Mouse (Mus musculus) liver, embryonic 14.5 days (tissue): ENCODE data around the gene Prpf6.
A peak's percentile ranks its signal among the peaks of the same experiment; 100 is the strongest.

Experiments
- CTCF ChIP-seq: IDR thresholded peaks from 2 replicates; pipeline ENCODE4 v1.5.1; 2016; ENCODE audit warnings: antibody characterized with exemption, low read depth, control low read depth
- EP300 ChIP-seq: IDR thresholded peaks from 2 replicates; pipeline ENCODE4 v1.6.1; 2016; ENCODE audit warnings: antibody characterized with exemption, low read depth

DNA sequence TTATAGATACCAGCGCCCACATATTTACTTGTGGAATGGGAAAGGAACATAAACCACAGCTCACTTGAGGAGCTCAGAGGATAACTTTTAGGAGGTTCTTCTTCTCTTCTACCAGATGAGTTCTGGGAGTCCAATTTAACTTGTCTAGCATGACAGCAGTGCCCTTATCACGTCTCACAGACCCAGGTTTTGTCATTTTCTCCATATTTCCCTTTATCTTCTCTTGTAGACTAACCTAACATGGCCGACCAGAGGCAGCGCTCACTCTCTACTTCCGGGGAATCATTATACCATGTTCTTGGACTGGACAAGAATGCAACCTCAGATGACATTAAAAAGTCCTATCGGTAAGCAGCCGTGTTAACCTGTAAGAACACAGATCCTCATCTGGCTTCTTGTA is 45.5 kb upstream of the Prpf6 start:
- no peak for TF ChIP-seq CTCF
- TF ChIP-seq EP300 = peak; percentile 48
